Mouse (Mus musculus): ENCODE results near the gene Ing3. TPM values are rescaled to one million over a fixed set of nuclear protein-coding genes. Genes with fewer than 3 reads are reported as not detected.

Gene Ing3
- polyA plus RNA-seq, 1 experiment: 0.89 TPM

DNA sequence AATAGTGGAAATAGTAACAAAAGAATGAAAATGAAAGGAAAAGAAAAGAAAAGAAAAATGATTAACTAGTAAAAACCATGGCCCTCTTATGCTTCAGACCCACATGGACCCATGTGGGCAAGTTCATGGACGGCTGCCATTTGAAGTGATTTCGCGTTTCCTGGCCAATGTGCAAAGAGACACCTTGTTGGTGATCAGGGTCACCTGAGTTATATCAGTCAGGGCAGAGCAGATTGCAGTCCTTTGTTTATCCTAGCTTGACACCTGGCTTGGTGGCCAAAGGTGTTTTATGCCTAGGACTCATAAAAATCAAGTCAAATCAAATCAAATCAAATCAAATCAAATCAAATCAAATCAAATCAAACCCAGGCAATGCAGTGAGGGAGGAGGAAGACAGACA lies 64.0 kb downstream of the Ing3 start:
- Histone ChIP-seq H3K9me3 (ENCODE audit: control insufficient read depth, low read length) (no peaks in the 10 kb centered on the region), H3K4me3 (replicated peaks) (no peak overlapping the region), H3K4me1 (ENCODE audit: control insufficient read depth) (no peaks in the 10 kb centered on the region), H3K27me3 (ENCODE audit: control insufficient read depth) (no peaks in the 10 kb centered on the region), H3K36me3 (ENCODE audit: control insufficient read depth) (no peaks in the 10 kb centered on the region; the same call in 1 of the 2 replicates)
- TF ChIP-seq TAL1 (IDR thresholded peaks at IDR 0.05; ENCODE audit: low read length) (no peak), GATA1 (IDR thresholded peaks at IDR 0.05; ENCODE audit: low read length) (no peak)

DNA sequence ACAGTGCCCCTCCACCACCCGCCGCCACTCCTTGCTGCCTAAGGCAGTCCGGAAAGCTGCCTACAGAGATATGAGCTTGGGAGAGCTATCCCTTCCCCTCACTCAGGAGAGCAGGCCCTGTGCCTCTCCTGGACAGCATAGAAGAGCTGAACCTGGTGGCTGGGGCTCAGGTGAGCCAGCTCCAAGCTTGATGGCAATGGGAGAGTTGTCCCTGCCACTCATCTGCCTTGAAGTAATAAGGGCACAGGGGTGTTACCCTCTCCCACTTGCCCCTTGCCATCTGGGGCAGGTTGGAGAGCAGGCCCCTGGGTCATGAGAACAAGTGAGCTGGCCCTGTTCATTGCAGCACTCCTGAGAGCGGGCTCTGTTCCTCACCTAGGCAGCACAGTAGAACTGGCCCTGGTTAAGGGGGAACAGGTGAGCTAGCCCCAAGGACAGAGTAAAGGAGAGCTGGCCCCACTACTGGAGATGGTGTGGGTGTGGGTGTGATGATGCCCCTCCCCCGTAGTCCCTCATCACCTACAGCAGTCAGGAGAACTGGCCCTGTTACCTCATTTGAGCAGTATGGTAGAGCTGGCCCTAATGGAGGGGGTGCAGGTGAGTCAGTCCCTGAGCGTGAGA lies 65.0 kb downstream of the Ing3 start:
- no peaks in the 10 kb centered on the region for H3K4me1 ChIP-seq (ENCODE audit: control insufficient read depth)
- TF ChIP-seq TAL1 (IDR thresholded peaks at IDR 0.05; ENCODE audit: low read length): no peak
- TF ChIP-seq GATA1 (IDR thresholded peaks at IDR 0.05; ENCODE audit: low read length): no peak
- no peaks in the 10 kb centered on the region for H3K27me3 ChIP-seq (ENCODE audit: control insufficient read depth)
- no peaks in the 10 kb centered on the region for H3K9me3 ChIP-seq (ENCODE audit: control insufficient read depth, low read length)
- no peak overlapping the region for H3K4me3 ChIP-seq (replicated peaks)
- H3K36me3 ChIP-seq (ENCODE audit: control insufficient read depth): no peaks in the 10 kb centered on the region; the same call in 1 of the 2 replicates

DNA sequence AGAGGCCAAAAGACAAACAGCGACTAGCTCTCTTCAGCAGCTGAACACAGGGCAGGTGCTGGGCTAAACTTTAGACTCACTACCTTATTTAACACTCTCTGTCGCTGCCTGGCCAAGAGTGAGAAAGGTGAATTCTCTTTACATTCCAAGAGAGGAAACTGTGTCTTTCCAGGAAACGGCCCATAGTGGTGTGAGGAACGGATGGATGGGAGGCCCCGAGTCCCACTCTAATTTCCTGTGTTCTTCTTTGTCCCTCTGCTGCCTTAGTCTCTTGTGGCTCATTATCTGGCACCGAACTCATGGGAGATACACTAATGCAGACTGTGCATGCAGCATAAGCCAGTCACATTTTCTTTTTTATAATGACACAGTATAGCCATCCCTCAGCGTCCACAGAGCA lies 68.3 kb downstream of the Ing3 start:
- Histone ChIP-seq H3K36me3 (ENCODE audit: control insufficient read depth) (no peaks in the 10 kb centered on the region; the same call in 1 of the 2 replicates), H3K4me3 (replicated peaks) (no peak overlapping the region), H3K4me1 (ENCODE audit: control insufficient read depth) (no peaks in the 10 kb centered on the region), H3K27me3 (ENCODE audit: control insufficient read depth) (no peaks in the 10 kb centered on the region), H3K9me3 (ENCODE audit: control insufficient read depth, low read length) (no peaks in the 10 kb centered on the region)
- TF ChIP-seq GATA1 (IDR thresholded peaks at IDR 0.05; ENCODE audit: low read length) (no peak), TAL1 (IDR thresholded peaks at IDR 0.05; ENCODE audit: low read length) (no peak)

DNA sequence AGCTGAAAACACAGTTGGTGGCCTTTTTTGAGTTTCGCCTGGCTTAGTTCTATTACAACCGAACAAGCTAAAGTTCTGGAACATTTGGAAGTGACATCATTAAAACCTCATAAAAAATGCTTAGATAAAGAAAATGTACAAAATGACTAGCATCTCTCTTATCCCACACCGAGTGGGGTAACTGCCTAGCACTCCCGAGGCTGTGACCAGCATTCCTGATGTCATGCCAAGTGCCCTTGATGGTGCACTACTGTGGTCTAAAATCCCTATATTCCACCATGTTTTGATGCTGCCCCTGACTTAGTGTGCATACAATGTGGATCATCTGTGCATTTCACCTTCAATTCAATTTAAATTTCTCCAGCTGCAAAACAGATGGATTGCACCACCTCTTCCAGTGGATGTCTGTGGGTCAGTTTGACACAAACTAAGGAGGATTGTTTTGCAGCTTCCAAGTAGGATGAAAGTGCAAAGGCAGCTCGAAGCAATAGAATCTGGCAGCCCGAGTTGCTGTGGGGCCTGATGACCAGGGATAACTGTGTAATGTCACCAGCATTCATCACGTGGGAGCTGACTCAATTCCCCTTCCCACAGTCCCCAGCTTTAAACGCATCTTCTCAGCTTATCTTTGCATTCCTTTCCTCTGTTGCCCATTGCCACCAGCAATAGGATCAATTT lies 69.5 kb downstream of the Ing3 start:
- TF ChIP-seq TAL1 (IDR thresholded peaks at IDR 0.05; ENCODE audit: low read length) (no peak), GATA1 (IDR thresholded peaks at IDR 0.05; ENCODE audit: low read length) (no peak)
- Histone ChIP-seq H3K4me3 (replicated peaks) (no peak overlapping the region), H3K4me1 (ENCODE audit: control insufficient read depth) (no peaks in the 10 kb centered on the region), H3K9me3 (ENCODE audit: control insufficient read depth, low read length) (no peaks in the 10 kb centered on the region), H3K36me3 (ENCODE audit: control insufficient read depth) (no peaks in the 10 kb centered on the region; the same call in 1 of the 2 replicates), H3K27me3 (ENCODE audit: control insufficient read depth) (no peaks in the 10 kb centered on the region)

DNA sequence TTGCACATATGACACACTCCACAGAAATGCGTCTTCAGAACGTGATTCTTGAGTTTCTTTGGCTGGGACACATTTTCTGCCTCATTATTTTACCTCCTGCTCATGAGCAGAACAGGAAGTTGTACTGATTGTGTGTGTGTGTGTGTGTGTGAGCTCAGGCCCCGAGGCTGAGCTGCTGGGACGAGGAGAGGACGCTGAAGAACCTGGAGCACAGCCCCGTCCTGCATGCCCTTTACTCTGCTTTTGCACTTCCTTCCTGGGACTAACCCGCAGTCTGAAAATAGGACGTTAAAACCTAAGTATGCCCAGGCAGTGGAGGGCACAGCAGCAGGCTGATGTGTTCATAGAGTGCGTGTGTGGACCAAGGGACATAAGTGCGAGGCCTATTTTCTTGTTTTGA lies 70.3 kb downstream of the Ing3 start:
- Histone ChIP-seq H3K27me3 (ENCODE audit: control insufficient read depth) (no peaks in the 10 kb centered on the region), H3K4me3 (replicated peaks) (no peak overlapping the region), H3K36me3 (ENCODE audit: control insufficient read depth) (no peaks in the 10 kb centered on the region), H3K9me3 (ENCODE audit: control insufficient read depth, low read length) (no peaks in the 10 kb centered on the region), H3K4me1 (ENCODE audit: control insufficient read depth) (no peaks in the 10 kb centered on the region)
- TF ChIP-seq GATA1 (IDR thresholded peaks at IDR 0.05; ENCODE audit: low read length) (no peak), TAL1 (IDR thresholded peaks at IDR 0.05; ENCODE audit: low read length) (no peak)

DNA sequence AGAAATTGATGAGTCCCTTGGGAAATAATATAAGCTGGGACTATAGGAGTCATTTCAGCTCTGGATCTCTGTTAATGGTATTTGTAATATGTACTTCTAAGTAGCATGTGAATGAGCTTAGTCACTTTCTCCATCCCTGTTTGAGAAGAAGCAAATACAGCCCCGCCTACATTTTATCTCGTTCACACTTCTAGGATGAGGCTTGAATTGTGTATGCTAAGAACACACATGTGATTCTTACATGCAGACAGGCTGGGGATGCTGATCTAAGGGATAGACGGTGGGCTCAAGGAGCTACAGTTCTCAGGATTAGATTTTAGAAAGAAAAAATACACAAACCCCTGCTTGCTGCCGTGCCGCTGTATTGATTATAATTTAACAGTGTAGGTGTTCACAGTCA lies 71.3 kb downstream of the Ing3 start:
- Histone ChIP-seq H3K36me3 (ENCODE audit: control insufficient read depth) (no peaks in the 10 kb centered on the region), H3K9me3 (ENCODE audit: control insufficient read depth, low read length) (no peaks in the 10 kb centered on the region), H3K4me1 (ENCODE audit: control insufficient read depth) (no peaks in the 10 kb centered on the region), H3K27me3 (ENCODE audit: control insufficient read depth) (no peaks in the 10 kb centered on the region), H3K4me3 (replicated peaks) (no peak overlapping the region)
- TF ChIP-seq GATA1 (IDR thresholded peaks at IDR 0.05; ENCODE audit: low read length) (no peak), TAL1 (IDR thresholded peaks at IDR 0.05; ENCODE audit: low read length) (no peak)

DNA sequence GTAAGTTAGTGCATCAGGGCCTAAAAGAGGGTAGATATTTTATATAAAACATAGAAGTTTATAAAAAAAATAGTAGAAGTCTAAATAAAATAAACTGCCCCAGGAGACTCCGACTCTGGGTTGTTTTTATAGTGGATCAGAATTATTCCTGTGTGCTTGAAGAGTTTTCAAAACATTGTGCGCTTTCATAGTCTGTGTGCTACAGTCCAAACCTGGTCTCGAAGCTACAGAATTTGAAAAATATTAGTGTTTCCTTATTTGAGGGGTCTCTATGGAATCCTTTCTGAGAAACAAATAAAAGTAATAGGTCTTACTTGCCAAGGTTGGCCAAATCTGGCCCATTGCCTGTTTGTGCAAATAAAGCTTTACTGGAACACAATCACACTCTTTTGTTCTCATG lies 71.9 kb downstream of the Ing3 start:
- Histone ChIP-seq H3K4me1 (ENCODE audit: control insufficient read depth) (no peaks in the 10 kb centered on the region), H3K4me3 (replicated peaks) (no peak overlapping the region), H3K9me3 (ENCODE audit: control insufficient read depth, low read length) (no peaks in the 10 kb centered on the region), H3K27me3 (ENCODE audit: control insufficient read depth) (no peaks in the 10 kb centered on the region), H3K36me3 (ENCODE audit: control insufficient read depth) (no peaks in the 10 kb centered on the region)
- no peak for TF ChIP-seq GATA1 (IDR thresholded peaks at IDR 0.05; ENCODE audit: low read length)
- TF ChIP-seq TAL1 (IDR thresholded peaks at IDR 0.05; ENCODE audit: low read length): no peak

DNA sequence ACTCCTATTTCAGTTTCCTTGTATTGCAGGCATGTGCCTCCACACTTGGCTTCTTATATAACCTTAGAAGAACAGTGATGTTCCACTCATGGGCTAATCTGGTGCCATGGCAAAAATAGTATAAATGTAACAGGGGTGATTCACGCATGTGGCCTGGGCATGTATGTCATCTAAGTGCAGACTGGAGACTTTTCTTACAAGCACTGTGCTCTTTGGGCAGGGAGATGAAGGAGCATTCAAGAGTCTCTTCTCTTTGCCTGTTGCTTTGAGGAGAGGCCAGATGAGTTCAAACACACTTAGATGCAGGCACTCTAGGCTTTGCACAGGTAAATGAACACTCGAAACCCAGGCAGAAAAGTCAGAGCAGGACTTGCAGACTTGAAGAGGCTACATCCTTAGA lies 74.8 kb downstream of the Ing3 start:
- H3K9me3 ChIP-seq (ENCODE audit: control insufficient read depth, low read length): no peaks in the 10 kb centered on the region
- H3K4me1 ChIP-seq (ENCODE audit: control insufficient read depth): no peaks in the 10 kb centered on the region; the same call in 1 of the 2 replicates
- H3K4me3 ChIP-seq (replicated peaks): no peak overlapping the region
- no peaks in the 10 kb centered on the region for H3K27me3 ChIP-seq (ENCODE audit: control insufficient read depth)
- no peaks in the 10 kb centered on the region for H3K36me3 ChIP-seq (ENCODE audit: control insufficient read depth)
- TF ChIP-seq GATA1 (IDR thresholded peaks at IDR 0.05; ENCODE audit: low read length) (no peak), TAL1 (IDR thresholded peaks at IDR 0.05; ENCODE audit: low read length) (no peak)

Other genes starting within 250 kb of the Ing3 start
- not detected in 2 replicates for gene Tspan12, start 97.1 kb upstream of the Ing3 start, polyA plus RNA-seq (2012)
- gene Cped1, start 36.3 kb downstream of the Ing3 start, polyA plus RNA-seq (2012): 0.02 TPM in 1 of 2 replicates, not detected in the other

Measured in erythroblast, embryonic 14.5 days (primary cell).